Mouse (Mus musculus) c-Kit-negative CD71-positive TER-119-positive erythroid progenitor cells, embryonic 14.5 days (primary cell): Measurements from ENCODE around the gene Sgms1.
"Not testable (repeated sequence)": the region's sequence is repeated elsewhere in the genome, so short reads cannot be mapped to it uniquely, and the experiment has no call there.

Source experiments
- DNase-seq: peaks from one replicate; pipeline ENCODE4 v3.0.0-alpha.2; 2013; ENCODE audit warnings: low read depth, low spot score

The Sgms1 gene

GRCm38 (mm10) chr19:32092358-32092757 is 297.2 kb downstream of the Sgms1 start:
- DNase-seq, result no peak

GRCm38 (mm10) chr19:32090804-32091203 is 298.7 kb downstream of the Sgms1 start:
- DNase-seq, result no peak

GRCm38 (mm10) chr19:32088570-32088969 is 300.9 kb downstream of the Sgms1 start:
- DNase-seq, result no peak

GRCm38 (mm10) chr19:32087736-32088470 is 301.6 kb downstream of the Sgms1 start:
- DNase-seq, result no peak

- not testable (repeated sequence) for DNase-seq
Measured at GRCm38 (mm10) chr19:32084813-32085212, 304.7 kb downstream of the Sgms1 start.
